Mouse (Mus musculus) retina, postnatal 1 day (tissue): ENCODE measurements around the gene Hibch.
"Not testable (repeated sequence)": the region's sequence is repeated elsewhere in the genome, so short reads cannot be mapped to it uniquely, and the experiment has no call there.

Experiments used
- DNase-seq: peaks from one replicate; pipeline ENCODE4 v3.0.0-alpha.2; 2012

Hibch gene

DNA sequence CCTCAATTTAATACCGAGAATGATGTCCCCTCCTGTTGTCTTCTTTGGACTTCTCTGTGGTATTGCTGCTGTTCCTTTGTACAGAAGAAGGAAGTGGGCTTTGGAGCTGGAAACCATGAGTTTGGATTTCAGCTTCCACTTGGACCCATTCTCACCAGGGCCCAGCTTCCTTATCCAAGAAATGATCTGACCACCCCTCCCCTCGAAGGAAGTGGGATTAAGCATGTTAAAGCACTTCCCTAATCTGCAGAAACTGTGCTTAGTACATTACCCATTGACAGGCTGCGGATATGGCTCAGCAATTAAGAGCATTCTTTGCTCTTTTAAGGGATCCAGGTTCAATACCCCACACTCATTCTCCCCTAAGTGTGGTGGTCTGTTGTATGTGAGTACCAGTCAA lies 65.1 kb downstream of the Hibch start:
- no peak for DNase-seq

DNA sequence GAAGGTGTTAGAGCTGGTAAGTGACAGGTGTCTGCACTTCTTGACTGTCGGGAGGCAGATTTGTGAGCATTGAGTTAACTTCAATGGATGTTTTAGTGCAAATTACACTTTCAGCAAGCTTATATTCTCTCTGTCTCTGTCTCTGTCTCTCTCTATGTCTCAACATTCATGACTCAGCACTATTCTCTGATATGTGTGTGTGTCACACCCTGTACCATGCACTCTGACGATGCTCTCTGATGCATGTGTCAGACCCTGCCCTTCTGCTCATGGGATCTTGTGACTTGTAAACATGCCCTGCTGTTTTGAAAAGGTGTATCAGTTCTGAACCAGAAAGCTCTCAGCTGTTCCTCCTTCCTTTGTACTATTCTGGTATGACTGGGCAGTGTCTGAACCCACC lies 71.9 kb downstream of the Hibch start:
- DNase-seq: no peak

DNA sequence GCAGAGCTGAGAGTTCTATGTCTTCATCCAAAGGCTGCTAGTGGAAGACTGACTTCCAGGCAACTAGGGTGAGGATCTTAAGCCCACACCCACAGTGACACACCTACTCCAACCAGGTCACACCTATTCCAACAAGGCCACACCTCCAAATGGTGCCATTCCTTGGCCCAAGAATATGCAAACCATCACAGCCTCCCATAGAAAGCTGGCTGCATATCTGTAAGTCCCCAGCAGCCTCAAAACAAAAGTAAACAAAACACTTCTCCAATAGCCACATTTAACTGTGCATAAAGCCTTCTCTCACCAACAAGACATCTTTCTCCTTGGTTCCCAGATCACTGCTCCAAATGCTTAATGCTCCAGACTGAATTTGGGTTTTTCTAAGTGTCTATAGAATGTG lies 74.2 kb downstream of the Hibch start:
- not testable (repeated sequence) for DNase-seq

DNA sequence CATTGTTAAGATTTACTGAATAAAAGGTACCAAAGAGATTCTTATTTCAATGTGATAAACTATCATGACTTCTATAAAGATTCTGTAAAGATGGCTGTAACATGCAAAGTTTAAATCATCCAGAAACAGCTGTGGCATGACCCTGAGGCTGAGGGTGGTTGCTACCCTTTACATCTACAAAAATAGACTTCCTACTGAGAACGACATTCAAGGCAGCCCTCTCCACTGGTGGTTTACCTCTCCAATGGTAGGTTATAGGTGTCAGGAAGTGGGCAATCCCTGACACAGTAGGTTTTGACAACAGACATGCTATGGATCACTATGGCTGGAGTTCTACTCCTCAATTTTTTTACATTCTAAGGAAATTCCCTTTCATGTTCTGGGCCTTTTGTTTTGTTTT lies 79.8 kb downstream of the Hibch start:
- not testable (repeated sequence) for DNase-seq

DNA sequence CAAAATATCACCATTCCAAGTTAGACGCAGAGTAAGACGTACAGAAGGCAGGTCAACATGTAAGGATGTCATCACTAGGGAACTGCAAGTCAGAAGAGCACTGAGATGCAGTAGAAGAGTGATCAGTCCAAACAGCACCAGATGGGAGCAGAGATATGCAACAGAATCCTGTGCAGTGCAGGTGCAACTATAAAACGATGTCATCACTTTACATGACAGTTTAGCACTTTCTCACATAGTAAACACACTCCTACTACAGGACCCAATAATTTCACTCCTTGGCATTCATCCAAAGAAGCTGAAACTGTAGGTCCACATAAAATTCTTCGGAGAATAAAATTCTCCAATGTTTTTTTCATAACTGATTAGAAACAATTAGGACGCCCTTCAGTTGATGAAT lies 89.8 kb downstream of the Hibch start:
- peak; percentile 88 for DNase-seq

DNA sequence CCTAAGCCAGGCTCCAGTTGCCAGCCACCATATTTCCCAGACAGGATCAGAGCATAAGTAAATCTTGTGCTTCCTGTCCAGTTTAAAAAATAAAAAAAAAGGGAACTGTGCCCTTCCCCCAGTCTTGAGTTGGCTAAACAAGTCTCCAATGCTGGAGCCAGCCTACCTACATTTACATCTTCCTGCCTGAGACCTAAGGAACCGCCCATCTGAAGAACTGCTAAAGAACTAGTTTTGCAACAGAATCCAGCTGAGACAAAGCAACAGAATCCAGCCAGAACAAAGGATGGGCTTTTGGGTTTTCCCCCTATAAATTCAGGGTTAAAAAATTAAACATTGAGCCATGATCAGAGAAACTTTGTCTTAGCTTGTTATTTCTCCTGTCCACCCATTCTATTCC lies 94.3 kb downstream of the Hibch start:
- DNase-seq: no peak

DNA sequence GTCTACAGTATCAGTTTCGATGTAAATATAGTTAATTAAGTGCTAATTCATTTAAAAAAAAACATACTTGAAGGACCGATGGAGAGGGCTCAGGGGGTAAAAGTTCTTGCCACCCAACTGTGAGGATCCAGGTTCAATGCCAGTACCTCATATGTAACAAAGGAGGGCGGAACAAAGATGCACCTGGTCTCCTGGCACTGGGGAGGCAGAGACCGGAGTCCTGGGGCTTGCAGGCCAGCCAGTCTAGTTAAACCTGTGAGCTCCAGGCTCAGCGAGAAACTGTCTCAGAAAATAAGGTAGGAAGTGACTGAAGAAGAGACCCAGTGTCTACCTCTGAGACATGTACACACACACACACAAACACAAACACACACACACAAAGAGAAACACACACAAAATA lies 103.2 kb downstream of the Hibch start:
- no peak for DNase-seq

DNA sequence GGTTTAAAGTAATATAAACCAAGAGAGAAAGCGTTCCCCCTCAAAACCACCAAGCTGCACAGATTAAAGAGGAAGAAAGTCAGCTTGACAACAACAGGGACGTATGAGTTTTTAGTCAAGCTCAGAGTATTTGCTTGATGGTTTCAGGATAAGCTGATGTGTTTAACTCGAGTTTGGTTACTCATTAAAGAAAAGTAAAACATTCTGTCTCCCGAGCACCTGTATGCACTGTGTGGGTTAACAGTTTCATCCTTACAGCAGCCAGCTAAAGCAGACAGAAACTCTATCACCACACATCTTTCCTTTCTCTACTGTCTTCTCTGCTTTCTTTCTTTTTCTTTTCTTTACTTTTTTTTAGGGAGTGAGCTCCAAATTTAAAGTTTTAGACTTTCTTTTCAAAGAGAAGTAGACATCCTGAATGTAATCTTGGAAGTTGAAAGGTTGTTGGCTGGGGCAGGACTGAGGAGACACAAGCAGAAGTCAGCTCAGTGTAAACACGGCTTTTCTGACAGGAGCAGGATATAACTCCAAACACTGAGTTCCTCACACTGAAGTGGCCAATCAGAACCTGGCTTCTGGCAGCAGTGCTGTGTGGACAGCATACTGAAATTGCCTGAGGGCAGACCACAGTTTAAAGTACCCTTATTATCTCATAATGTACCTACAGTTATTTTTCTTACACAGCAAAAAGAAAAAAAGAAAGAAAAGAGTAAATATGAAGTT lies 106.6 kb downstream of the Hibch start:
- DNase-seq: peak; percentile 25

DNA sequence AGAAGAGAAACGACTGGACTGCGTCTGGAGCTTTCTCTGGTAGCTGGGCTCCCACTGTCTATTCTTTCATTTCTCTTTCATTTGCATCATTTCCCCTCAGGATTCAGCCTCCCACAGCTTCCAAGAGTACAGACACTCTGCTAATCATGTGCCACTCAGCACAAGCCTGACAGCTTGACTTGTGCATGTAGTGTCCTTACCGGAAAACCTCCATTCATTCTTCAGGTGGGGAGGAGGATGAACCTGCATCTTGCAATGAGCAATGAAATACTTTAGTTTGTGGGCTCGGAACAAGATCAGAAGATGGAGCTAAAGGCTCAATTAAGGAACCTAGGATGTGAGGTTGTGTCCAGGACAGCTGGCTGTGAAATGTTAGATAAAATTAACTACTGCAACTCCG lies 107.4 kb downstream of the Hibch start:
- DNase-seq: no peak

DNA sequence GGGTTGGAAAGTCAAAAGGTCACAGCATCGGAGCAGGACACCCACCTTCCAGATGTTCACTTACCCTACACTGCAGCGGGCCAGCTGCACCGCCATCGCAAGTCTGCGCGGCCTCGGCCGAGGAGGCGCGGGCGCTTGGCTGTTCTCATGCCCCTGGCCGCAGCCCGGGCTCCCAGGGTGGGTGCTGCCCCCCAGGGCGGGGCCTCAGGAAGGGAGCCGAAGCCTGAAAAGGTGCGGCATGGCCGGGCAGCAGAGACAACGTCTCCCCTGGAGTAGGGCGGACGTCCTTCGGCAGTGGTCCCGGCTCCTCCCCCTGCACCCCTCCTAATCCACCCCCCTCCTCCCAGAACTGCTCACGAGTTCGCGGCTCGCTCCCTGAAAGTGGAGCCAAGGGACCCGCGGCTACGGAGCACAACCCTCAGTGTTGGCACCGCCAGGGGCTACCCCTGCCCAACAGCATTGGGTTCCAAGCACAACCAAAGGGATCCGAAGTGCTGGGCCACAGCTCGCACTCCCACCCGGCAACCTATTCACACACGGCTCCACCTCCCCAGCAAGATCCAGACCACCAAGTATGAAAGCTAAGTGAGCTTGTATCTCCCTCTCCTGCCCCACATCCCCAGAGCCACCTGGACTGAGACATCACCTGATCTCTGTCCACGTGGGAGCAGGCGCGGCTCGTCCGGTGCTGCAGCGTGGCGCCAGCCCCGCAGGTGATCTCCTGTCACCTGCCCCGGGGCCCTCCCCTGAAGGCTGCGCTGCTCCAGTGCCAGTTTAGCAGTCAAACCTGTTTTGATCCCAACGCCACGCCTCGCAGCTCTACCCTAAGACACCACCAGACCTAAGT lies 108.0 kb downstream of the Hibch start:
- DNase-seq: peak; percentile 68

DNA sequence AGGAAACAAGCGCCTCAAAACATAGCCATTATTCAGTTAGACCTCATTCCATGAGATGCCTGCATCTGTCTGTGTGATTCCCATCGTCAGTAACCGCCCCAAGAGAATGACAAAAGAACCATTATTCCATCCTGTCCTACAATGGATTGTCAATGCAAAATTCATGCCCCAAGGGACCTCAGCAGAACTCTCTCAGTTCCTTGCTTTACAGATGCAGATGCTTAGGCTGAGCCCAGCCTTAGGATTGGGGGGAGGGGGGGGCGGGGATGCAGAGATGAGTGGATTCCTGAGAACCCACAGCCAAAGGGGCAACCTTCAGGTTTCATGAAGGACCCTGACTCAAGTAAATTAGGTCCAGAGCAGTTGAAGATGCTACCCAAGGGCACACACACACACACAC lies 108.8 kb downstream of the Hibch start:
- peak; percentile 75 for DNase-seq

DNA sequence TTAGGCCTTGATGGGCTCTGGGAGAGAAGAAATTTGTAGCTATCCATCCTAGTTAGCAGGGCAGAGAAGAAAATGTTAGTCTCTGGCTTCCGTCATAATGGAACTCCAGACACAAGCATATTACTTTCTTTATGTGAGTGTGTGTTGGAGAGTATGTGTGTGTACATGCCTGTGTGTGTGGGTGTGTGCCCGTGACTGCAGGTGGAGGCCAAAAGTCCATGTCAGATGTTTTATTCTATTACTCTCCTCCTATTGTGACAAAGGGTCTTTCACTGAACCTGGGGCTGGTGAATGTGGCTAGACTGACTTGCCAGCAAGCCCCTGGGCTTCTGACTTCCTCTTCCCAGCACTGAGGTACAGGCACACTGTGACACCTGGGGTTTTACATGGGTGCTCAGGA lies 109.7 kb downstream of the Hibch start:
- no peak for DNase-seq

DNA sequence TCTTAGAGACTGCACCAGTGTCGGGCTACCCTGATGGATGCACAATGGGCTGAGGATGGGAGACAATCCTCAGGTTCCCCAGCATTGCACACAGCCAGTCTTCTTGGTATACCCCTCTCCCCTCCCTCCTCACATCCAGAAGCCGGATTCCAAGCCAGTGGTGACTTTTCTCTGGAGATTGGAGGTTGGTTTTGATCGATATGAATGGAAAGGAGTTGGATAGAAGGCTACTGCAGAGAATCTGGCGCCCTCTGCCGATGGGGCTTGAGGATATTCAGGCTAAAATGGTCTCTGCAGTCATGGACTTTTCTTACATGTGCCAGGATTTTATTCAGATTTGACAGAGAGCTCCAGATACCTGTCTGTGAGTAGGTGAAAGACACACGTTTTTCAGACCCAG lies 110.4 kb downstream of the Hibch start:
- DNase-seq: peak; percentile 67

DNA sequence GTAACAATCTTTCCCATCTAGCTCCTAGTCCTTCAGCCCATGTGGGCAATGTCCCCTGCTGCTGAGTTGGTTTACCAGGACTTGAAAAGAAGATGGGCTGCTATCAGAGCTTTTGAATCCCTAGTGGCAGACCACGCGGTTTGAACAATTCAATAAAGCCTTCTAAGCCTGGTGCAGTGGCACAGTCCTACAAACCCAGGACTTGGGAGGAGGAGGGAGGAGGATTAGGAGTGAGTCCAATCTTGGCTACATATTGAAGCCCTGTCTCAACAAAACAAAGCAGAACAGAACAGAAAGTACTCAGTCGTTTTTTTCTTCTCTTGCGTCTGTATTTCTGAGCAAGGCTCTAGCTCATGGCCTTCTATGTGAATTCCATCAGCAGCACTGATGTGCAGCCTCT lies 112.0 kb downstream of the Hibch start:
- no peak for DNase-seq

DNA sequence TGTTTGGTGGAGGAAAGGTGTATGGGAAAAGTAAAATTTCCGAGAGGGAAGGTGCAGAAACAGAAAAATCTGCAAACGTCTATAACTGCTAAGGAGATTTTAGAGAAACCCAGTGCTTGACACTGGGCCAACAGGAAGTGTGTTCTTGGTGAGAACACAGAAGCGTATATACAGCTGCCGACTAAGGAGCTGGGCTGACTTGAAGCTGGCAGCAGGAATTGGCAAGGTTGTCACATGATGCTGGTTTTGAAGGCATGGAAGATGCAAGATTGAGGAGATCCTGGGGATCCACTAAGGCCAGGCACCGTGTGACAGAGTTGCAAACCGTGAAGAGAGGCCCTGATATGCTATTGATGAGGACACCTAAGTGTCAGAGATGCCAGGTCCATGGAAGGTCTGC lies 115.5 kb downstream of the Hibch start:
- DNase-seq: no peak

DNA sequence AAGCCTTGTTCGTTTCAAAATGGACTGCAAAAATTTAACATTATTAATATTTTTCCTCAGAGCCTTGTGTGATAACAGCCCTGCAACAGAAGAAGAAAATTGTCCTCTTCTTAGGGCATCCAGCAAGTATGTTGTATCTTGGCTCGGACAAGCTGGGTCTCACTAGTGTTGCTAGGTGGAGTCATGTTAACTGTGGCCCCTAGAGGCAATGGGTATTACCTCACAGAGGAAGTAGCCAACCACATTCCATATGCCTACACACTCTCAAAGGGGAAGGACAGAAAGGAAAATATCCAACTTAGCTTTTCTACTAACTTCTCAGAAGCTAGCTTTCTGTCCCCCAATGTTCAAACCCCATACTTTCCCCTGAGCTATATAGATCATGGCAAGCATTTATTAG lies 118.4 kb downstream of the Hibch start:
- no peak for DNase-seq

DNA sequence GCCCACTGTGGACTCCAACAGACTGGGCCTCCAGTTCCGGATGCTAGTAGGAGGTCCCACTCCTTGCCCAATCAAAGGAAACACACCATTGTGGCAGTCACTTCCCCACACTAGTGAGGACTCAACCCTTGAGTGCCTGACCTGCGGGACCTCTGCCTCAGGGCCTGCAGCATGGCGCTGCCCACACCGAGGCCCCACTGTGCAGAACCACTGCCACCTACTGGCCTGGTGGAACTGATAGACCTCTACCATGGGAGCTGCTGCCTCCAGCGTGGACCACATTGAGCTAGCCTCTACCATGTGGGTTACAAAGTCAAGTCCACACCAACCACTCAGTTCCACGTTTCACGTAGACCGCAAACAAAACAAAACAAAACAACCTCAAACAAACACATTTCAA lies 119.9 kb downstream of the Hibch start:
- DNase-seq: peak; percentile 20
